Mouse (Mus musculus): ENCODE measurements around the gene Il3. TPM values are rescaled to one million over a fixed set of nuclear protein-coding genes. Genes with fewer than 3 reads are reported as not detected.
"Not testable (repeated sequence)": the region's sequence is repeated elsewhere in the genome, so short reads cannot be mapped to it uniquely, and the experiment has no call there.

Il3 gene
- polyA plus RNA-seq, 1 experiment from 2014 or later, result not detected

GRCm38 (mm10) chr11:54303076-54303727 lies 36.1 kb upstream of the Il3 start:
- Histone ChIP-seq H3K9me3 (0 out of 2 replicates have a peak, but pooled peaks cover 3% of the 10 kb centered on the region), H3K27me3 (no peaks in the 10 kb centered on the region), H3K27ac (peak overlapping the region; percentile 94), H3K4me1 (replicated peaks) (peaks cover 44% of the 10 kb centered on the region), H3K9ac (peak overlapping the region; percentile 94), H3K36me3 (no peaks in the 10 kb centered on the region), H3K4me2 (peak overlapping the region; percentile 79), H3K4me3 (peak overlapping the region; percentile 71)
- WGBS, result 25% methylated on average over 6 of the region's 6 CpGs
- ATAC-seq (ENCODE audit: low FRiP score), result peak; percentile 41

GRCm38 (mm10) chr11:54302606-54303005 lies 35.5 kb upstream of the Il3 start:
- Histone ChIP-seq H3K9ac (no peak overlapping the region), H3K4me1 (replicated peaks) (peaks cover 44% of the 10 kb centered on the region)
- 89% methylated on average over 3 of the region's 3 CpGs for WGBS

GRCm38 (mm10) chr11:54301994-54302393 lies 34.9 kb upstream of the Il3 start:
- peaks cover 38% of the 10 kb centered on the region for H3K4me1 ChIP-seq (replicated peaks)
- no peaks in the 10 kb centered on the region for H3K27me3 ChIP-seq
- no peaks in the 10 kb centered on the region for H3K36me3 ChIP-seq
- no peak overlapping the region for H3K4me2 ChIP-seq
- no peak overlapping the region for H3K27ac ChIP-seq
- H3K9ac ChIP-seq, result no peak overlapping the region
- 92% methylated on average over 8 of the region's 8 CpGs for WGBS
- no peak for ATAC-seq (ENCODE audit: low FRiP score)
- 0 out of 2 replicates have a peak, but pooled peaks cover 6% of the 10 kb centered on the region for H3K9me3 ChIP-seq
- no peak overlapping the region for H3K4me3 ChIP-seq

More at GRCm38 (mm10) chr11:54302606-54303005, 35.5 kb upstream of the Il3 start:
- Histone ChIP-seq H3K4me2 (peak overlapping the region; percentile 79), H3K4me3 (0 out of 2 replicates have a peak overlapping the region, but pooled peaks have one; percentile 71), H3K27me3 (no peaks in the 10 kb centered on the region), H3K9me3 (0 out of 2 replicates have a peak, but pooled peaks cover 6% of the 10 kb centered on the region), H3K36me3 (no peaks in the 10 kb centered on the region), H3K27ac (peak overlapping the region; percentile 94)
- no peak for ATAC-seq (ENCODE audit: low FRiP score)

- ATAC-seq (ENCODE audit: low FRiP score), result no peak
- no peak overlapping the region for H3K4me3 ChIP-seq
- peaks cover 15% of the 10 kb centered on the region for H3K4me1 ChIP-seq (replicated peaks)
- H3K9ac ChIP-seq, result no peak overlapping the region
- no peaks in the 10 kb centered on the region for H3K27me3 ChIP-seq
- no peaks in the 10 kb centered on the region for H3K36me3 ChIP-seq
- no peak overlapping the region for H3K27ac ChIP-seq
- no peak overlapping the region for H3K4me2 ChIP-seq
- 0 out of 2 replicates have a peak, but pooled peaks cover 6% of the 10 kb centered on the region for H3K9me3 ChIP-seq
Measured at GRCm38 (mm10) chr11:54298777-54299176, 31.7 kb upstream of the Il3 start.

GRCm38 (mm10) chr11:54297471-54297870 lies 30.4 kb upstream of the Il3 start:
- not testable (repeated sequence) for H3K36me3 ChIP-seq; H3K9me3 ChIP-seq; H3K4me3 ChIP-seq; H3K9ac ChIP-seq; H3K27me3 ChIP-seq; H3K4me1 ChIP-seq (replicated peaks); H3K4me2 ChIP-seq; H3K27ac ChIP-seq; ATAC-seq (ENCODE audit: low FRiP score)
- 85% methylated on average over 2 of the region's 2 CpGs for WGBS

GRCm38 (mm10) chr11:54296734-54297133 lies 29.7 kb upstream of the Il3 start:
- 94% methylated on average over 1 of the region's 1 CpGs for WGBS
- H3K27ac ChIP-seq, result no peak overlapping the region
- H3K4me2 ChIP-seq, result no peak overlapping the region
- H3K9ac ChIP-seq, result no peak overlapping the region
- H3K27me3 ChIP-seq, result no peaks in the 10 kb centered on the region
- no peaks in the 10 kb centered on the region for H3K4me1 ChIP-seq (replicated peaks)
- no peaks in the 10 kb centered on the region for H3K36me3 ChIP-seq
- no peak for ATAC-seq (ENCODE audit: low FRiP score)
- no peak overlapping the region for H3K4me3 ChIP-seq
- H3K9me3 ChIP-seq, result 0 out of 2 replicates have a peak, but pooled peaks cover 6% of the 10 kb centered on the region

GRCm38 (mm10) chr11:54295971-54296370 lies 28.9 kb upstream of the Il3 start:
- Histone ChIP-seq H3K36me3 (no peaks in the 10 kb centered on the region), H3K4me2 (no peak overlapping the region), H3K27ac (no peak overlapping the region), H3K4me1 (replicated peaks) (no peaks in the 10 kb centered on the region), H3K9me3 (0 out of 2 replicates have a peak, but pooled peaks cover 6% of the 10 kb centered on the region), H3K4me3 (no peak overlapping the region), H3K27me3 (no peaks in the 10 kb centered on the region), H3K9ac (no peak overlapping the region)
- WGBS, result 86% methylated on average over 4 of the region's 4 CpGs
- no peak for ATAC-seq (ENCODE audit: low FRiP score)

- Histone ChIP-seq H3K27me3 (no peaks in the 10 kb centered on the region), H3K27ac (no peak overlapping the region), H3K4me1 (replicated peaks) (no peaks in the 10 kb centered on the region), H3K4me3 (no peak overlapping the region), H3K9me3 (0 out of 2 replicates have a peak, but pooled peaks cover 6% of the 10 kb centered on the region), H3K4me2 (no peak overlapping the region), H3K36me3 (no peaks in the 10 kb centered on the region), H3K9ac (no peak overlapping the region)
- no peak for ATAC-seq (ENCODE audit: low FRiP score)
- WGBS, result 72% methylated on average over 12 of the region's 12 CpGs
Measured at GRCm38 (mm10) chr11:54293980-54294807, 27.1 kb upstream of the Il3 start.

- no peak overlapping the region for H3K4me3 ChIP-seq
- H3K9me3 ChIP-seq, result no peaks in the 10 kb centered on the region
- no peaks in the 10 kb centered on the region for H3K36me3 ChIP-seq
- no peaks in the 10 kb centered on the region for H3K27me3 ChIP-seq
- ATAC-seq (ENCODE audit: low FRiP score), result no peak
- no peaks in the 10 kb centered on the region for H3K4me1 ChIP-seq (replicated peaks)
- H3K27ac ChIP-seq, result no peak overlapping the region
- H3K9ac ChIP-seq, result no peak overlapping the region
- H3K4me2 ChIP-seq, result no peak overlapping the region
- 90% methylated on average over 2 of the region's 2 CpGs for WGBS
Measured at GRCm38 (mm10) chr11:54292163-54292562, 25.1 kb upstream of the Il3 start.

- Histone ChIP-seq H3K4me1 (replicated peaks) (no peaks in the 10 kb centered on the region), H3K36me3 (no peaks in the 10 kb centered on the region), H3K27ac (no peak overlapping the region), H3K27me3 (no peaks in the 10 kb centered on the region), H3K9ac (no peak overlapping the region), H3K9me3 (no peaks in the 10 kb centered on the region), H3K4me2 (no peak overlapping the region), H3K4me3 (no peak overlapping the region)
- 86% methylated on average over 8 of the region's 8 CpGs for WGBS
- no peak for ATAC-seq (ENCODE audit: low FRiP score)
Measured at GRCm38 (mm10) chr11:54287821-54288453, 20.9 kb upstream of the Il3 start.

- H3K4me1 ChIP-seq (replicated peaks), result no peaks in the 10 kb centered on the region
- no peak overlapping the region for H3K9ac ChIP-seq
- 84% methylated on average over 5 of the region's 5 CpGs for WGBS
- no peak overlapping the region for H3K4me3 ChIP-seq
- H3K4me2 ChIP-seq, result no peak overlapping the region
- H3K27ac ChIP-seq, result no peak overlapping the region
- no peaks in the 10 kb centered on the region for H3K27me3 ChIP-seq
- no peaks in the 10 kb centered on the region for H3K9me3 ChIP-seq
- H3K36me3 ChIP-seq, result no peaks in the 10 kb centered on the region
- ATAC-seq (ENCODE audit: low FRiP score), result no peak
Measured at GRCm38 (mm10) chr11:54271437-54271949, 4.4 kb upstream of the Il3 start.

Measured in hindbrain, embryonic 13.5 days (tissue).